Mouse (Mus musculus): ENCODE data around the gene Chst14. TPM values are rescaled to one million over a fixed set of nuclear protein-coding genes. Genes with fewer than 3 reads are reported as not detected.

Chst14 gene
- 2.5 and 4.3 TPM in 2 replicates for total RNA-seq (2014; fragmentation: Nextera tagmentation)
- total RNA-seq (2017): 1.2 and 1.3 TPM in 2 replicates
- polyA plus RNA-seq (2012): 4.9 and 7.0 TPM in 2 replicates

- peak within 1 kb of the TSS; percentile 77 for H3K4me3 ChIP-seq (ENCODE audit: low read depth, low read length)
- ATAC-seq (ENCODE audit: extremely low read depth, insufficient number of reproducible peaks, low FRiP score, poor library complexity, severe bottlenecking) (peak; percentile 78; the same call in 1 of the 2 replicates), DNase-seq (ENCODE audit: low spot score) (peak; percentile 91)
- H3K9me3 ChIP-seq (replicated peaks): no peaks in the 10 kb centered on the region
- H3K4me1 ChIP-seq (ENCODE audit: insufficient read depth, low read depth, low read length): peaks cover 38% of the 10 kb centered on the region
- TF ChIP-seq GATA1 (IDR thresholded peaks at IDR 0.05; ENCODE audit: borderline replicate concordance, low read length): no peak
- no peak for TF ChIP-seq GATA2 (IDR thresholded peaks at IDR 0.05; ENCODE audit: borderline replicate concordance, low read depth, low read length)
- TF ChIP-seq POLR2AphosphoS5 (IDR thresholded peaks at IDR 0.05; ENCODE audit: insufficient replicate concordance, low read depth, low read length): no peak
- TF ChIP-seq TAL1 (conservative IDR thresholded peaks at IDR 0.05; ENCODE audit: low read depth, low read length): no peak
- peaks cover 68% of the 10 kb centered on the region for H3K36me3 ChIP-seq (replicated peaks)
- H3K27me3 ChIP-seq (ENCODE audit: insufficient read depth, low read length): no peaks in the 10 kb centered on the region
These were observed at the start of gene Chst14 for GRCm38 (mm10) chr2:118926361-118926997. Chst14 (plus strand) TSS chr2:118926496.

- Histone ChIP-seq H3K4me1 (ENCODE audit: insufficient read depth, low read depth, low read length) (peaks cover 30% of the 10 kb centered on the region), H3K4me3 (ENCODE audit: low read depth, low read length) (no peak overlapping the region), H3K9me3 (replicated peaks) (no peaks in the 10 kb centered on the region), H3K27me3 (ENCODE audit: insufficient read depth, low read length) (no peaks in the 10 kb centered on the region; the same call in 1 of the 2 replicates), H3K36me3 (replicated peaks) (peaks cover 18% of the 10 kb centered on the region)
- DNase-seq (ENCODE audit: low spot score) (no peak), ATAC-seq (ENCODE audit: extremely low read depth, insufficient number of reproducible peaks, low FRiP score, poor library complexity, severe bottlenecking) (no peak)
- TF ChIP-seq GATA2 (IDR thresholded peaks at IDR 0.05; ENCODE audit: borderline replicate concordance, low read depth, low read length) (no peak), POLR2AphosphoS5 (IDR thresholded peaks at IDR 0.05; ENCODE audit: insufficient replicate concordance, low read depth, low read length) (no peak), CTCF (IDR thresholded peaks at IDR 0.05; ENCODE audit: low read depth, low read length) (no peak), GATA1 (IDR thresholded peaks at IDR 0.05; ENCODE audit: borderline replicate concordance, low read length) (no peak), TAL1 (conservative IDR thresholded peaks at IDR 0.05; ENCODE audit: low read depth, low read length) (no peak)
These were observed 45.3 kb upstream of the Chst14 start for GRCm38 (mm10) chr2:118881019-118881418.

DNA sequence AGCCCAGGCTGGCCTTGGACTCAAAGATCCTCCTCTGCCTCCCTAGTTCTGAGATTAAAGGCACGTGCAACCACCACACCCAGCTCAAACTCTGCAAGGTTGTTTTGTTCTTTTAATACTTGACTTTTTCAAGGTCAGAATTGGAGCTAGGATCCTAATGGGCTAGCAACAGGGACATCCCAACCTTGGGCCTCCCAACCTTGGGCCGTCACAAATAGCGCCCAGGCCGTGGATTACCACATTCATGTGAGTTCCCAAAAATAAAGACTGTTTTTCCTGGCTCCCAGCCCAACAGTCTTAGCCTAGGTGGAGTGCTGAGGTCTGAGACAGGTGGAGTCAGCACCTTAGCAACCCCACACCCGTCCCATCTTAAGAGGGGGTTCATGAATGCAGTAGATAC is 44.3 kb upstream of the Chst14 start:
- DNase-seq (ENCODE audit: low spot score) (no peak), ATAC-seq (ENCODE audit: extremely low read depth, insufficient number of reproducible peaks, low FRiP score, poor library complexity, severe bottlenecking) (no peak)
- H3K27me3 ChIP-seq (ENCODE audit: insufficient read depth, low read length): no peaks in the 10 kb centered on the region; the same call in 1 of the 2 replicates
- peaks cover 38% of the 10 kb centered on the region for H3K4me1 ChIP-seq (ENCODE audit: insufficient read depth, low read depth, low read length)
- TF ChIP-seq GATA1 (IDR thresholded peaks at IDR 0.05; ENCODE audit: borderline replicate concordance, low read length): no peak
- TF ChIP-seq CTCF (IDR thresholded peaks at IDR 0.05; ENCODE audit: low read depth, low read length): no peak
- no peak for TF ChIP-seq POLR2AphosphoS5 (IDR thresholded peaks at IDR 0.05; ENCODE audit: insufficient replicate concordance, low read depth, low read length)
- TF ChIP-seq TAL1 (conservative IDR thresholded peaks at IDR 0.05; ENCODE audit: low read depth, low read length): no peak
- TF ChIP-seq GATA2 (IDR thresholded peaks at IDR 0.05; ENCODE audit: borderline replicate concordance, low read depth, low read length): no peak
- H3K4me3 ChIP-seq (ENCODE audit: low read depth, low read length): no peak overlapping the region
- peaks cover 10% of the 10 kb centered on the region for H3K36me3 ChIP-seq (replicated peaks)
- no peaks in the 10 kb centered on the region for H3K9me3 ChIP-seq (replicated peaks)

DNA sequence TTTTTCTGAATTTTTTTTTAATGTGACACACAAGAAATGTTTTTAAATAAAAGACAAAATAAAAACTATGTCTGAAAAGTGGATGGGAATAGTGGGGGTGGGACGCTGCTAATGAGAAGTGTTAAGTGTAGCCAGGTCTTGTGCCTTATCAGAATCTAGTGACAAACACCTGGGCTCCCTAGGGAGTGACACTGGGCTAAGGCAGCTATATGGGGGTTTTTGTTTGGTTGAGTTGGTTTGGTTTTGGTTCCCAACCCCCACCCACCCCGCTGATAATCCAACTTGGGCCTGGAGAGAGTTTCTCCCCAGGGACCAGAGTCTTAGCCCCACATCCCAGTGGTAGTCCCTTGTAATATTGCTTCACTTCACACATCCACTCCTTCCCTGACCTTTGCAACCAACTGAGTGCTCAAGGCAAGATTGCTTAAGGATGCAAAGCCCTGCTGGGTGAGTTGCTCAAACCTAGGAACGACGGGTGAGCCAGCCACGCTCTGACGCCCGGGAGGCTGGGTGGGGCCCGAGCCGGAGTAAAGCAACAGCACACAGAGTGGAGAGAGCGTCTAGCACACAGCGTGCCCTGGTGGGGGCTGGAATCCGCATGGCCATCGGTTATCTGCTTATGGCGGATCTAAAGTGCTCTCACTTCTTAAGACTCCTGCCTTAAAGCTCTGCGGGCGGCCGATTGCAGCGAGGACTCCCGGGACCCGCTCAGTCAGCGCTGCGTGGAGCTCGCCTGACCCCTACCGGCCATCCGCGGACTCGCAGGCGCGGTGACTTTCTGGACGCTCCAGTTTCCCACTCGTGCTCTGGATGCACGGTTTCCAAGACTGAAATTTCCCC is 43.2 kb upstream of the Chst14 start:
- no peaks in the 10 kb centered on the region for H3K9me3 ChIP-seq (replicated peaks)
- H3K4me3 ChIP-seq (ENCODE audit: low read depth, low read length): peak overlapping the region; percentile 70
- peaks cover 49% of the 10 kb centered on the region for H3K4me1 ChIP-seq (ENCODE audit: insufficient read depth, low read depth, low read length)
- ATAC-seq (ENCODE audit: extremely low read depth, insufficient number of reproducible peaks, low FRiP score, poor library complexity, severe bottlenecking): no peak
- no peaks in the 10 kb centered on the region; the same call in 1 of the 2 replicates for H3K27me3 ChIP-seq (ENCODE audit: insufficient read depth, low read length)
- peak; percentile 70 for DNase-seq (ENCODE audit: low spot score)
- H3K36me3 ChIP-seq (replicated peaks): peaks cover under 1% of the 10 kb centered on the region
- TF ChIP-seq CTCF (IDR thresholded peaks at IDR 0.05; ENCODE audit: low read depth, low read length) (peak; percentile 97), TAL1 (conservative IDR thresholded peaks at IDR 0.05; ENCODE audit: low read depth, low read length) (no peak), POLR2AphosphoS5 (IDR thresholded peaks at IDR 0.05; ENCODE audit: insufficient replicate concordance, low read depth, low read length) (no peak)

- H3K36me3 ChIP-seq (replicated peaks): peaks cover 2% of the 10 kb centered on the region
- no peaks in the 10 kb centered on the region for H3K9me3 ChIP-seq (replicated peaks)
- ATAC-seq (ENCODE audit: extremely low read depth, insufficient number of reproducible peaks, low FRiP score, poor library complexity, severe bottlenecking): no peak; the same call in 1 of the 2 replicates
- H3K4me3 ChIP-seq (ENCODE audit: low read depth, low read length): peak overlapping the region; percentile 68
- no peaks in the 10 kb centered on the region for H3K27me3 ChIP-seq (ENCODE audit: insufficient read depth, low read length)
- TF ChIP-seq GATA1 (IDR thresholded peaks at IDR 0.05; ENCODE audit: borderline replicate concordance, low read length) (no peak), CTCF (IDR thresholded peaks at IDR 0.05; ENCODE audit: low read depth, low read length) (no peak), TAL1 (conservative IDR thresholded peaks at IDR 0.05; ENCODE audit: low read depth, low read length) (no peak), POLR2AphosphoS5 (IDR thresholded peaks at IDR 0.05; ENCODE audit: insufficient replicate concordance, low read depth, low read length) (no peak), GATA2 (IDR thresholded peaks at IDR 0.05; ENCODE audit: borderline replicate concordance, low read depth, low read length) (no peak)
- peaks cover 73% of the 10 kb centered on the region for H3K4me1 ChIP-seq (ENCODE audit: insufficient read depth, low read depth, low read length)
- no peak for DNase-seq (ENCODE audit: low spot score)
These were observed 38.9 kb upstream of the Chst14 start for GRCm38 (mm10) chr2:118887440-118887839.
